Comparison of ENCODE assay signal across 19 mouse cellular contexts in the genomic region with DNA sequence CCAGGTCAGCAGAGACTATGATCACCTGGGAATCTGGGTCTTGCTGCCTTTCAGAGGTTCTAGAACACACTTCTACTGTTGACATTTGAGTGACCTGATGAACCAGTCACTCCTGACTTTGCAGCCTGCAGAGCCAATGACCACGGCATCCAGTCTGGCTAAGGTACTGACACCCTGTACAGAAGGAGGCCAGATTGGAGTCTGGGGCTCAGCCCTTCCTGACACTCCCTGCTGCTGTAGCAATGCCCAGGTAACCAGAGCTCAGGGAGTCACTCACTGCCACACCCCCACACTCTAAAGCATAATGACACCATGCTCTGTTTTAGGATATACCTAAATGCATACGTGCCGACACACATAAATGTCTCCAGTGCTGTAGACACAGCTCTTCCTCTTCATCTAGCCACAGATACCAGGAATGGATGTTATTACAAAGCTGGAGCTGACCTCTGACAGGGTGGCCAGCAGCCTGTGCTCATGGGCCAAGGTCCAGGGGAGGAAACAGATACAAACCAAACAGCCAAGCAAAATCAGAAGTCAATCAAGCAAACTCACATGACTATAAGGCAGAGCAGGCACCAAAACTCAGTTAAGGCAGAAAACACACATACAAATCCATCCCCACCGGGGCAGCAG. TPM values are rescaled to one million over a fixed set of nuclear protein-coding genes. Genes with fewer than 3 reads are reported as not detected.
A peak's percentile ranks its signal among the peaks of the same experiment; 100 is the strongest.
DNase-seq lines count a peak whose midpoint lies in the region; ATAC-seq lines count a peak whose summit lies in the region.
"Not testable (repeated sequence)": the region's sequence is repeated elsewhere in the genome, so short reads cannot be mapped to it uniquely, and the experiment has no call there.
"Had no signal": no experiment of that assay in that cellular context is flagged by ENCODE, and none has a peak within 500 bp of the region (broad histone marks: within the 10 kb centered on the region; RNA-seq: fewer than 3 reads in every experiment).

No protein-coding gene starts in this region.

- DNase-seq in forebrain, embryonic 11.5 days (ENCODE audit: low spot score) = peak; percentile 36
- DNase-seq in hindbrain, embryonic 11.5 days (ENCODE audit: low spot score); liver, embryonic 11.5 days (ENCODE audit: low spot score): not testable (repeated sequence)

- H3K9ac ChIP-seq in forebrain, embryonic 11.5 days (ENCODE audit: low read length); hindbrain, embryonic 11.5 days (ENCODE audit: low read depth, low read length); intestine, embryonic 16.5 days (ENCODE audit: low read depth, low read length); liver, embryonic 11.5 days (ENCODE audit: low read depth, low read length); lung, embryonic 15.5 days; midbrain, embryonic 12.5 days (replicated peaks); stomach, embryonic 15.5 days: not testable (repeated sequence)

- not testable (repeated sequence) for H3K9me3 ChIP-seq in forebrain, embryonic 11.5 days (ENCODE audit: control insufficient read depth, low read length); hindbrain, embryonic 11.5 days (ENCODE audit: control insufficient read depth, low read length); intestine, embryonic 16.5 days (ENCODE audit: control insufficient read depth, low read length); liver, embryonic 11.5 days (ENCODE audit: control insufficient read depth, low read length); lung, embryonic 15.5 days; stomach, embryonic 15.5 days
- H3K9me3 ChIP-seq in midbrain, embryonic 12.5 days = peaks cover 11% of the 10 kb centered on the region

- H3K27me3 ChIP-seq in forebrain, embryonic 11.5 days (ENCODE audit: control insufficient read depth, insufficient read depth, low read length); hindbrain, embryonic 11.5 days (ENCODE audit: control insufficient read depth, insufficient read depth, low read length); intestine, embryonic 16.5 days (replicated peaks; ENCODE audit: control insufficient read depth, insufficient read depth, low read length); liver, embryonic 11.5 days (replicated peaks; ENCODE audit: control insufficient read depth, insufficient read depth, low read length); lung, embryonic 15.5 days; midbrain, embryonic 12.5 days; stomach, embryonic 15.5 days (replicated peaks): not testable (repeated sequence)

- not testable (repeated sequence) for H3K4me2 ChIP-seq in forebrain, embryonic 11.5 days (ENCODE audit: low read depth, low read length, severe bottlenecking); hindbrain, embryonic 11.5 days (replicated peaks; ENCODE audit: low read depth, low read length); intestine, embryonic 16.5 days (ENCODE audit: low read depth, low read length); liver, embryonic 11.5 days; lung, embryonic 15.5 days; midbrain, embryonic 12.5 days (replicated peaks); stomach, embryonic 15.5 days

- WGBS in forebrain, embryonic 11.5 days = 96% methylated on average over 3 of the region's 4 CpGs
- 95% methylated on average over 3 of the region's 4 CpGs for WGBS in hindbrain, embryonic 11.5 days
- 93% methylated on average over 3 of the region's 4 CpGs for WGBS in intestine, embryonic 16.5 days
- WGBS in liver, embryonic 11.5 days = 92% methylated on average over 3 of the region's 4 CpGs
- 93% methylated on average over 3 of the region's 4 CpGs for WGBS in lung, embryonic 15.5 days
- WGBS in midbrain, embryonic 12.5 days = 95% methylated on average over 3 of the region's 4 CpGs
- WGBS in stomach, embryonic 15.5 days = 95% methylated on average over 3 of the region's 4 CpGs

- H3K4me1 ChIP-seq in forebrain, embryonic 11.5 days (replicated peaks; ENCODE audit: control insufficient read depth, insufficient read depth, low read length); hindbrain, embryonic 11.5 days (replicated peaks; ENCODE audit: control insufficient read depth, insufficient read depth, low read length); intestine, embryonic 16.5 days (ENCODE audit: control insufficient read depth, insufficient read depth, low read length); liver, embryonic 11.5 days (replicated peaks; ENCODE audit: control insufficient read depth, insufficient read depth, low read length); lung, embryonic 15.5 days; midbrain, embryonic 12.5 days; stomach, embryonic 15.5 days: not testable (repeated sequence)

- not testable (repeated sequence) for H3K4me3 ChIP-seq in forebrain, embryonic 11.5 days (ENCODE audit: low read depth, low read length); hindbrain, embryonic 11.5 days (ENCODE audit: low read depth, low read length); intestine, embryonic 16.5 days (ENCODE audit: low read length); liver, embryonic 11.5 days (ENCODE audit: low read depth, low read length); lung, embryonic 15.5 days; midbrain, embryonic 12.5 days; stomach, embryonic 15.5 days (replicated peaks)

- not testable (repeated sequence) for H3K36me3 ChIP-seq in forebrain, embryonic 11.5 days (ENCODE audit: control insufficient read depth, insufficient read depth, low read length); hindbrain, embryonic 11.5 days (ENCODE audit: control insufficient read depth, insufficient read depth, low read length); intestine, embryonic 16.5 days (ENCODE audit: control insufficient read depth, insufficient read depth, low read length); liver, embryonic 11.5 days (ENCODE audit: control insufficient read depth, insufficient read depth, low read length); lung, embryonic 15.5 days; midbrain, embryonic 12.5 days; stomach, embryonic 15.5 days

- ATAC-seq in forebrain, embryonic 11.5 days (replicated peaks; ENCODE audit: low FRiP score) = not testable (repeated sequence)
- 0 out of 2 replicates have a peak, but pooled peaks have one; percentile 30 for ATAC-seq in hindbrain, embryonic 11.5 days (ENCODE audit: low FRiP score)
- ATAC-seq in intestine, embryonic 16.5 days = peak; percentile 33; the same call in 1 of the 2 replicates
- 0 out of 2 replicates have a peak, but pooled peaks have one; percentile 54 for ATAC-seq in liver, embryonic 11.5 days (replicated peaks; ENCODE audit: low FRiP score)
- peak; percentile 46; the same call in 1 of the 2 replicates for ATAC-seq in lung, embryonic 15.5 days (ENCODE audit: borderline replicate concordance, extremely low read depth, low FRiP score, low TSS enrichment)
- ATAC-seq in midbrain, embryonic 12.5 days (ENCODE audit: low FRiP score, low read depth) = 0 out of 2 replicates have a peak, but pooled peaks have one; percentile 44
- ATAC-seq in stomach, embryonic 15.5 days (ENCODE audit: insufficient read depth, low FRiP score, low read depth) = peak; percentile 51; the same call in 1 of the 2 replicates

- H3K27ac ChIP-seq in forebrain, embryonic 11.5 days (ENCODE audit: low read depth, low read length); hindbrain, embryonic 11.5 days (ENCODE audit: low read depth, low read length); intestine, embryonic 16.5 days (ENCODE audit: low read length); liver, embryonic 11.5 days (ENCODE audit: low read depth, low read length); lung, embryonic 15.5 days; midbrain, embryonic 12.5 days (replicated peaks); stomach, embryonic 15.5 days: not testable (repeated sequence)

RNA-seq across cellular contexts. Expression of gene Tcp10c, which starts 53.4 kb away (rescaled TPM):
- not detected in 2 replicates for polyA plus RNA-seq in forebrain, embryonic 11.5 days (2014; fragmentation: Nextera tagmentation; extraction: Ambion mirVana)
- polyA plus RNA-seq in hindbrain, embryonic 11.5 days (2014; fragmentation: Nextera tagmentation; extraction: Ambion mirVana) = not detected in 2 replicates
- not detected in 2 replicates for polyA plus RNA-seq in intestine, embryonic 16.5 days (2015; fragmentation: Nextera tagmentation; extraction: Ambion mirVana)
- not detected in 2 replicates for polyA plus RNA-seq in liver, embryonic 11.5 days (2014; fragmentation: Nextera tagmentation; extraction: Ambion mirVana)
- polyA plus RNA-seq in lung, embryonic 15.5 days (2015; fragmentation: Nextera tagmentation; extraction: Ambion mirVana) = not detected in 2 replicates
- not detected in 2 replicates for polyA plus RNA-seq in midbrain, embryonic 12.5 days (2016; fragmentation: Nextera tagmentation; extraction: Ambion mirVana)
- not detected in 2 replicates for polyA plus RNA-seq in stomach, embryonic 15.5 days (2015; fragmentation: Nextera tagmentation; extraction: Ambion mirVana)
- polyA plus RNA-seq: adrenal gland, adult 2 months; C2C12; embryonic facial prominence, embryonic 10.5 days; forebrain, embryonic 15.5 days; heart, embryonic 10.5 days; hindbrain, embryonic 13.5 days; limb, embryonic 14.5 days; lung, embryonic 14.5 days; macrophage; midbrain, embryonic 13.5 days; neural tube, embryonic 12.5 days; spleen, adult 2 months had no signal
